Mouse (Mus musculus) urinary bladder, adult 18-20 months (tissue): ENCODE results near the gene Epha3.
A peak's percentile ranks its signal among the peaks of the same experiment; 100 is the strongest.

Experiments used
- DNase-seq, 2 experiments: peaks; one replicate each; pipeline ENCODE4 v3.0.0; 2022; ENCODE audit warnings: low spot score in 2 of 2, mixed read lengths in 2 of 2

The Epha3 gene

GRCm38 (mm10) chr16:63863913-63864330, at the start of gene Epha3:
Epha3 (minus strand) TSS chr16:63864175.
- peak; percentile 33 to 57 for DNase-seq

- DNase-seq = no peak
These were observed 39.5 kb upstream of the Epha3 start for GRCm38 (mm10) chr16:63903425-63903824.

DNA sequence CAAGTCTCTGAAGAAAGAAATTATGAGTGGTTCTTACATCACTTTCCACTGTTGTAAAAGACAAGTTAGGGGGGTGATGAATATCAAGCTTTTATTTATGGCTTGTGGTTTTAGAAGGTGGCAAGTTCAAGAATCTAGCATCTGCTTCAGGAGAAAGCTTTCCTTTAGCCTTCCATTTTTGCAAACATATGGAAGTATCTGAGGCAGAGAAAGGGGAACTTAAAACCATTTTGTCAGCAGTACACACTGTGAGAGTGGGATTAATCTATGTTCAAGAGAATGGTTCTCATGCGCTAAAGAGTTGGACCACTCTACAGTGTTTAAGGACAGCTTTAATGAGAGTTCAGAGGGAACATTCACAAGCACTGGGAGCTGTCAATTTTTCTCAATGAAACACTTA, 17.2 kb upstream of the Epha3 start:
- no peak for DNase-seq

DNA sequence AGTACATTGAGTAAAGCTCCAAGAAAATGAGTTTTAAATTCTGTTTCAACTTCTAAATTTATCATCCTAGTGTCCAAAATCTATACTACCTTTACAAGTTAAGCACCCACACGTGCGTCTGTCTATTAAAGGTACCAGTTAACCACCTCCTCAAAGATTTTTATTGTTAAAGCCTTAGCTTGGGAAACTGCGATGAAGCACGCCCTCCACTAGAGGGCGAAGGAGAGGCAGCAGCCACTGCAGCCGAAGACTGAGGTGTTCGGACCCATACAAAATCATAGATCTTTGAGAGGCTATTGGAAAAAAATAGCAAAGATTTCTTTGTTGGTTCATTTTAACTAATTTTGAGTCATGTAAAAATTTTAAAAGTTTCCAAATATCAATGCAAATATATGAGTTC, 8.3 kb upstream of the Epha3 start:
- DNase-seq = no peak

GRCm38 (mm10) chr16:63864463-63864976, 545 bp upstream of the Epha3 start:
- DNase-seq = no peak

- DNase-seq = no peak
These were observed 794 bp downstream of the Epha3 start for GRCm38 (mm10) chr16:63863181-63863580.

GRCm38 (mm10) chr16:63857561-63857960, 6.4 kb downstream of the Epha3 start:
- DNase-seq = no peak

GRCm38 (mm10) chr16:63856658-63857552, 7.1 kb downstream of the Epha3 start:
- peak; percentile 39 to 50 for DNase-seq

DNA sequence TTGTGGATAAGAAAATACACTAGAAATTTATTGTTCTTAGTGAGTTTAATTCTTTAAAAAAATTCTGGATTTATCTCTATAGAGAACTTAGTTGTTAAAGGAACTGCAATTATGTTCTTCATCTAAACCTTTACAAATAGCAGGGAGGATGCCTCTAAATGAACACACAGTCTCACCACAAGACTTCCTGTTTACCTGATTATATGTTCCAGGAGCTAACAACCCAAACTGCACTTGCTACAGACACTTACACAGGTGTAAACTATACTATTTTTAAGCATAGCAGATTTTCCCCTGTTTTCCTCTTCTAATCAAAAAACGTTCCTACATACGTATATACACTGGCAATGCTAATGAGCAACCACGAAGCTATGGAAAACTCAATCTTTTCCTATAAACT, 13.7 kb downstream of the Epha3 start:
- DNase-seq = no peak

DNA sequence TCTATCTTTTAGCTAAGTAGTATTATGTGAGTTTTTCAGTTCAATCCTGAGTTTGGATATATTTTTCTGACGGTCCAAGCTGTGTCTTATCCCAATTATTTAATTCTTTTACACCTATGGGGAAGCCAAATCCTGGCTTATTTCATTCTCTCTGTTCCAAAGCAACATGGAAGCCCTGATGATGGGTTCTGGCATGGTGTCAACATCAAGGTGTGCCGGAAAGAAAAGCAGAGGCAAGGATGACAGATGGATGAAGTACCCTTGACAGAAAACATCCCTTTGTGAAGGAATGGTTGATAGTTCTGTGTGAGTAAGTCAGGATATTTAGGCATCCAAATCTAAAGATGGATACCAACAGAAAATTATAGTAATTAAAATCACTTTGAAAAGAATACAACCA, 21.1 kb downstream of the Epha3 start:
- no peak for DNase-seq

DNA sequence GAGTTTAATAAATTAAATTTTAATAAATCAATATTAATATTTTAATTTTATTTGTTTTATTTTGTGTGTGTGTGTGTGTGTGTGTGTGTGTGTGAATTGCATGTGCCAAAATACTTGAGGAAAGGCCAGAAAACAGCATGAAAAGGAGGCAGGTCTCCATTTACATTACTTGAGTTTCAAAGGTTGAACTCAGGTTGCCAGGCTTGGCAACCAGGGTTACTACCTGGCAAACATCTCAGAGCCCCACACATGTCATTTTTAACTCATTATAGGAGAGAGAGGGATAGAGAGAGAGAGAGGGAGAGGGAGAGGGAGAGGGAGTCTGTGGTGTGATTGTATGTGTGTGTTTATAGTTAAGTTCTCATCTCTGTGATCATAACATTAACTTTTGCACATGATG, 26.5 kb downstream of the Epha3 start:
- no peak for DNase-seq

DNA sequence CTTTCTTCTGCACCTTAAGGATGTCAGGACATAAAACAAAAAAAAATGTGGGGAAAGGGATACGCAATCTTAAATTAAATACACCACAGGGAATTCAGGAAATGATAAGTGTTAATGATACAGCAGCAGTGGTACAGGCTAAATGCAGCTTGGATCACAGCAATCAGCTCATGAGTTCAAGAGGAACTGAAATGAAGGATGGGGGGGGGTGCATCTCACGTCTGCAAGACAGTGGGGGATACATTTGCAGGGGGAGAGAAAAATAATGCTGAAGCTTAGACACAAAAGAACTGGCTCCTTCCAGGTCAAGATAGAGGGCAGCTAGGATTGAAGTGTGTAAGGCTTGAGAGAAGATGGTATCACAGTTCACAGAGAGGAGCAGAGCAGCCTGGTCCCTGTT, 42.8 kb downstream of the Epha3 start:
- DNase-seq = no peak

DNA sequence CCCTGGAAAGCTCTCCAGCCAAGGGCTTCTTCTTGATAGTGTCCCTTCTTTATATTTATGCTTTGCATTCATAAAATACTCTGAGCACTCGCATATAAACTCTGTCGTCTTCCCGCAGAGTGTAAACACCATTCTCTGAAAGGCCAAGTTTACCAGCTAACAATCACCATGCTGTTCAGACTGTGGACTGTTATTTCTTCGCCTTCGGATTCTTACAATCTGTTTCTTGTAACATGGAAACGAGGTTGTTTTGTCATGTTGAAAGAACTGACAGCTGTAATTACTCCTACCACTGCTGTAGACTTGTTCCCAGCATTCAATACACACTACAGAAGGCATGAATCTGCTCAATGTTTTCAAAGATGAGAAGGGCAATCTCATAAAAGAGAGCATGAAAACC, 46.4 kb downstream of the Epha3 start:
- no peak for DNase-seq

- DNase-seq = no peak
These were observed 47.3 kb downstream of the Epha3 start for GRCm38 (mm10) chr16:63816672-63817071.

DNA sequence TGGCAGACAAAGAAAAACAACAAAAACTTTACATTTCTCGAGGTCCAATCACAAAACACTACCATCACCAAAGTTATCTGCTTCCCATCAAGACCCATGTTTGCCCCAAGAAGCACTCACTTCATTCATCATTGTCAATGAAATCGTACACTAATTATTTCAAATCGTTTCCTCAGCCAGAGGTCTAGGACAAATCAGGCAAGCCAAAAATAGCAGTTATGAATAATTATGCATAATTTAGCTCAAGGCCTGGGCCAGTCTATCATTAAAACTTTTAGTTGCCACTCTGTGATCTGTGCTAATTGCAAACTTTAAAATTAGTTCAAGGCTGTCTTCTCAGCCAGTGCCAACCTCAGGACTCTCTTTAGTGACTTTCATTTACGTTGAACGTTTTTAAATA, 54.1 kb downstream of the Epha3 start:
- no peak for DNase-seq

- no peak for DNase-seq
These were observed 55.0 kb downstream of the Epha3 start for GRCm38 (mm10) chr16:63808991-63809390.

GRCm38 (mm10) chr16:63806437-63807129, 57.4 kb downstream of the Epha3 start:
- DNase-seq = no peak

DNA sequence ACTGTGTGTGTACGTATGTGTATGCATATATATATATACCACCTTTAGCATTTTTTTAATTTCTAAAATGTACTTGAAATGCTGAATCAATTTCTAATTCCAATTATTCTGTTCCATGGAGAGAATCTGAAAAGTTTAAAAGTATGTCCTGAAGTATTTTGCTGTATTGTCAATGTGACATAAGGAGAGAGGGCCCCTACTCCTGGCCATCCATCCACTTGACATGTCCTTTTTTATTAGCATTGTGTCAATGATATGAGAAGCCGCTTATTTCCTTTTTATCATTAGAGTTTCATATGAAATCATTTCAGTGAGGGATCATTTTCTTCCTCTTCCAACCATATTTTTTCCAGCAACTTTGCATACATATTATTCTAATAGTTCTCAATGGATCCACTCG, 58.0 kb downstream of the Epha3 start:
- DNase-seq = no peak

GRCm38 (mm10) chr16:63801436-63801835, 62.5 kb downstream of the Epha3 start:
- DNase-seq = no peak

GRCm38 (mm10) chr16:63798341-63798740, 65.6 kb downstream of the Epha3 start:
- DNase-seq = no peak

GRCm38 (mm10) chr16:63794292-63794691, 69.7 kb downstream of the Epha3 start:
- no peak for DNase-seq

GRCm38 (mm10) chr16:63793805-63794204, 70.2 kb downstream of the Epha3 start:
- DNase-seq = no peak

GRCm38 (mm10) chr16:63792084-63792483, 71.9 kb downstream of the Epha3 start:
- no peak for DNase-seq
